Mouse (Mus musculus): Measurements from ENCODE around the gene Cr2. TPM values are rescaled to one million over a fixed set of nuclear protein-coding genes. Genes with fewer than 3 reads are reported as not detected.
"Not testable (repeated sequence)": the region's sequence is repeated elsewhere in the genome, so short reads cannot be mapped to it uniquely, and the experiment has no call there.

Gene Cr2
- polyA plus RNA-seq (2012; rRNA removed) = 0.19 and 0.29 TPM in 2 replicates

GRCm38 (mm10) chr1:195175980-195176931 lies at the start of gene Cr2:
TSS of gene Cr2 (minus strand) at chr1:195176716.
- H3K27ac ChIP-seq (ENCODE audit: insufficient read depth, low read length) = no peak within 1 kb of the TSS
- H3K4me3 ChIP-seq (ENCODE audit: insufficient read depth, low read length) = peak within 1 kb of the TSS; percentile 19
- no peaks in the 10 kb centered on the region for H3K4me1 ChIP-seq (ENCODE audit: control insufficient read depth, insufficient read depth, low read length)
- TF ChIP-seq CTCF (IDR thresholded peaks at IDR 0.05; ENCODE audit: extremely low read depth, insufficient read depth, low read length) = no peak
- TF ChIP-seq POLR2A (IDR thresholded peaks at IDR 0.05; ENCODE audit: extremely low read depth, insufficient read depth, low read length) = no peak

GRCm38 (mm10) chr1:195221781-195222180 lies 45.3 kb upstream of the Cr2 start:
- no peak overlapping the region for H3K4me3 ChIP-seq (ENCODE audit: insufficient read depth, low read length)
- no peak for TF ChIP-seq CTCF (IDR thresholded peaks at IDR 0.05; ENCODE audit: extremely low read depth, insufficient read depth, low read length)
- no peak for TF ChIP-seq POLR2A (IDR thresholded peaks at IDR 0.05; ENCODE audit: extremely low read depth, insufficient read depth, low read length)
- H3K27ac ChIP-seq (ENCODE audit: insufficient read depth, low read length) = no peak overlapping the region
- no peaks in the 10 kb centered on the region for H3K4me1 ChIP-seq (ENCODE audit: control insufficient read depth, insufficient read depth, low read length)

GRCm38 (mm10) chr1:195212851-195213250 lies 36.3 kb upstream of the Cr2 start:
- not testable (repeated sequence) for H3K27ac ChIP-seq (ENCODE audit: insufficient read depth, low read length); H3K4me3 ChIP-seq (ENCODE audit: insufficient read depth, low read length); H3K4me1 ChIP-seq (ENCODE audit: control insufficient read depth, insufficient read depth, low read length)

- Histone ChIP-seq H3K4me1 (ENCODE audit: control insufficient read depth, insufficient read depth, low read length) (no peaks in the 10 kb centered on the region), H3K27ac (ENCODE audit: insufficient read depth, low read length) (no peak overlapping the region), H3K4me3 (ENCODE audit: insufficient read depth, low read length) (no peak overlapping the region)
- TF ChIP-seq CTCF (IDR thresholded peaks at IDR 0.05; ENCODE audit: extremely low read depth, insufficient read depth, low read length) (no peak), POLR2A (IDR thresholded peaks at IDR 0.05; ENCODE audit: extremely low read depth, insufficient read depth, low read length) (no peak)
Measured at GRCm38 (mm10) chr1:195184746-195185145, 8.2 kb upstream of the Cr2 start.

- TF ChIP-seq CTCF (IDR thresholded peaks at IDR 0.05; ENCODE audit: extremely low read depth, insufficient read depth, low read length) = no peak
- no peak for TF ChIP-seq POLR2A (IDR thresholded peaks at IDR 0.05; ENCODE audit: extremely low read depth, insufficient read depth, low read length)
- H3K4me1 ChIP-seq (ENCODE audit: control insufficient read depth, insufficient read depth, low read length) = no peaks in the 10 kb centered on the region
- no peak overlapping the region for H3K4me3 ChIP-seq (ENCODE audit: insufficient read depth, low read length)
- no peak overlapping the region for H3K27ac ChIP-seq (ENCODE audit: insufficient read depth, low read length)
Measured at GRCm38 (mm10) chr1:195164996-195165755, 11.3 kb downstream of the Cr2 start.

- Histone ChIP-seq H3K27ac (ENCODE audit: insufficient read depth, low read length) (no peak overlapping the region), H3K4me1 (ENCODE audit: control insufficient read depth, insufficient read depth, low read length) (peaks cover 1% of the 10 kb centered on the region; the same call in 1 of the 2 replicates), H3K4me3 (ENCODE audit: insufficient read depth, low read length) (no peak overlapping the region; the same call in 1 of the 2 replicates)
- TF ChIP-seq CTCF (IDR thresholded peaks at IDR 0.05; ENCODE audit: extremely low read depth, insufficient read depth, low read length) = no peak
- TF ChIP-seq POLR2A (IDR thresholded peaks at IDR 0.05; ENCODE audit: extremely low read depth, insufficient read depth, low read length) = no peak
Measured at GRCm38 (mm10) chr1:195132070-195132469, 44.4 kb downstream of the Cr2 start.

- peak overlapping the region; percentile 75 for H3K4me3 ChIP-seq (ENCODE audit: insufficient read depth, low read length)
- TF ChIP-seq CTCF (IDR thresholded peaks at IDR 0.05; ENCODE audit: extremely low read depth, insufficient read depth, low read length) = no peak
- TF ChIP-seq POLR2A (IDR thresholded peaks at IDR 0.05; ENCODE audit: extremely low read depth, insufficient read depth, low read length) = no peak
- H3K27ac ChIP-seq (ENCODE audit: insufficient read depth, low read length) = peak overlapping the region; percentile 94
Measured at GRCm38 (mm10) chr1:195131675-195132015, 44.9 kb downstream of the Cr2 start.

GRCm38 (mm10) chr1:195130953-195131674 lies 45.4 kb downstream of the Cr2 start, which contains the start of gene Cr1l:
TSS of gene Cr1l (minus strand) at chr1:195131586.
- Histone ChIP-seq H3K4me3 (ENCODE audit: insufficient read depth, low read length) (peak within 1 kb of the TSS; percentile 75), H3K27ac (ENCODE audit: insufficient read depth, low read length) (peak within 1 kb of the TSS; percentile 94), H3K4me1 (ENCODE audit: control insufficient read depth, insufficient read depth, low read length) (peaks cover 1% of the 10 kb centered on the region; the same call in 1 of the 2 replicates)
- peak; percentile 76 for TF ChIP-seq POLR2A (IDR thresholded peaks at IDR 0.05; ENCODE audit: extremely low read depth, insufficient read depth, low read length)
- TF ChIP-seq CTCF (IDR thresholded peaks at IDR 0.05; ENCODE audit: extremely low read depth, insufficient read depth, low read length) = peak; percentile 42; the same call in 1 of the 2 replicates

More at GRCm38 (mm10) chr1:195131675-195132015, 44.9 kb downstream of the Cr2 start:
- H3K4me1 ChIP-seq (ENCODE audit: control insufficient read depth, insufficient read depth, low read length) = peaks cover 1% of the 10 kb centered on the region; the same call in 1 of the 2 replicates

- Histone ChIP-seq H3K4me1 (ENCODE audit: control insufficient read depth, insufficient read depth, low read length) (peaks cover 1% of the 10 kb centered on the region; the same call in 1 of the 2 replicates), H3K27ac (ENCODE audit: insufficient read depth, low read length) (no peak overlapping the region), H3K4me3 (ENCODE audit: insufficient read depth, low read length) (peak overlapping the region; percentile 75)
- no peak for TF ChIP-seq POLR2A (IDR thresholded peaks at IDR 0.05; ENCODE audit: extremely low read depth, insufficient read depth, low read length)
- no peak for TF ChIP-seq CTCF (IDR thresholded peaks at IDR 0.05; ENCODE audit: extremely low read depth, insufficient read depth, low read length)
Measured at GRCm38 (mm10) chr1:195130479-195130878, 46.0 kb downstream of the Cr2 start.

Measured in cortical plate, adult 2 months (tissue).